ENCODE assay signal across 8 mouse cellular contexts in the genomic region with DNA sequence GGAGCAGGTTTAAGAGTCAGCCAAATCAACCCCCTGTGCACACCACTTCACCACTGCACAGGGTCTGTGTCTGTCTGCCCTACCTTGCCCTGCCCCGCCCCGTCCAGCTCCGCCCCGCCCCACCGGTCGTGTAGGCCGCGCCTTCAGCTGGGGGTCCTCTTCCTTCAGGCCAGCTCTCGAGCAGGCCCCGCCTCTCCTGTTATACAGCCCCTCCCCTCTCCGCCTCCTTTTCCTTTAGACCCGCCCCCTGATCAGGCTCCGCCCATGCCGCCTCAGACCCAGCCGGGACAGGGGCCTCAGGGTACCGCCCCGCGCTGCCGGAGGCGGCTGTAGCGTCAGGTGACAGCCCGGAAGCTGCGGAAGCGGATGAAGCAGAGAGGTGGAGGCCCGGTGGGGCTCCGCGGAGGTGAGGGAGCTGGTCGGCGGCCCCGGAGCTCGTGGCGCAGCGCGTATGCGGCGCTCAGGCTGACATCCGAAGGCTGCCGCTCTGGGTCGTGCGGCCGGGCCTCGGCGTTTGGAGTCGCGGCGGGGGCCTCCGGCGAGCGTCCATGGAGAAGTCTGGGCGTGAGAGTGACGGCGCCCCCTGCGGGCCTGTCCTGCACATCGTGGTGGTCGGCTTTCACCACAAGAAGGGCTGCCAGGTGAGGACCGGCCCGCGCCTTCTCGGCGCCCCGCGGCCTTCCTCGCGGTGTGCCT. TPM values are rescaled to one million over a fixed set of nuclear protein-coding genes. Genes with fewer than 3 reads are reported as not detected.
A peak's percentile ranks its signal among the peaks of the same experiment; 100 is the strongest.
DNase-seq lines count a peak whose midpoint lies in the region; ATAC-seq and TF ChIP-seq lines count a peak whose summit lies in the region.

A gene (plus strand): TSS at position 326 of the 696 bp plus-strand sequence.

- H3K4me3 ChIP-seq in hindbrain, embryonic 13.5 days, result peak within 1 kb of the TSS; percentile 71

- no peaks in the 10 kb centered on the region for H3K36me3 ChIP-seq in hindbrain, embryonic 13.5 days

- peaks cover 15% of the 10 kb centered on the region for H3K4me1 ChIP-seq in hindbrain, embryonic 13.5 days (replicated peaks)

- in situ Hi-C loops in Patski (cut with MboI; ENCODE audit: low pct_unique_long_range_greater_than_20kb), result no loop called here

- H3K9me3 ChIP-seq in hindbrain, embryonic 13.5 days, result no peaks in the 10 kb centered on the region

- peak within 1 kb of the TSS; percentile 97 for H3K27ac ChIP-seq in hindbrain, embryonic 13.5 days

- H3K9ac ChIP-seq in hindbrain, embryonic 13.5 days, result peak within 1 kb of the TSS; percentile 87

- CTCF ChIA-PET in Patski (lab: Charles Lee), result interaction anchor here (0.7 to 3.6 kb wide), 5 partner anchors 14 to 27 kb away, joined by 3 to 16 read pairs (median 5); no protein-coding TSS in a partner anchor

- peaks cover 10% of the 10 kb centered on the region for H3K27me3 ChIP-seq in Patski
- no peaks in the 10 kb centered on the region for H3K27me3 ChIP-seq in hindbrain, embryonic 13.5 days

- WGBS in hindbrain, embryonic 13.5 days, result under 1% methylated on average over 64 of the region's 64 CpGs

- ATAC-seq in Patski, result peak; percentile 96
- peak; percentile 97 for ATAC-seq in hindbrain, embryonic 13.5 days (ENCODE audit: low FRiP score)

- POLR2A ChIA-PET in Patski (lab: Charles Lee), result interaction anchor here (1.1 to 1.4 kb wide), 2 partner anchors 10 to 82 kb away, joined by 3 to 4 read pairs; a partner anchor contains a TSS

- peak within 1 kb of the TSS; percentile 73 for H3K4me2 ChIP-seq in hindbrain, embryonic 13.5 days

- peak; percentile 100 for TF ChIP-seq CTCF in Patski (IDR thresholded peaks at IDR 0.05)

- DNase-seq in Patski (ENCODE audit: low read depth, low spot score), result peak; percentile 81
- peak; percentile 98 for DNase-seq in cerebellum, postnatal 14 days
- DNase-seq in frontal cortex, postnatal 14 days (ENCODE audit: low spot score in 2 of 2), result peak; percentile 93 to 96
- peak; percentile 84 to 96 for DNase-seq in layer of hippocampus, postnatal 25 days (ENCODE audit: extremely low spot score in 1 of 2, low spot score in 1 of 2)
- DNase-seq in lung, postnatal 25 days (ENCODE audit: low spot score), result peak; percentile 99
- DNase-seq in retina, embryonic 14.5 days (ENCODE audit: low spot score), result peak; percentile 98
- peak; percentile 100 for DNase-seq in thymus, postnatal 4 days

RNA-seq across cellular contexts. Expression of the gene that starts here (rescaled TPM):
- polyA plus RNA-seq in Patski (2021), result 21.1 TPM
- polyA plus RNA-seq in hindbrain, embryonic 13.5 days (2015; fragmentation: Nextera tagmentation; extraction: Ambion mirVana), result 33.2 and 33.8 TPM in 2 replicates
- 10 to 100 TPM; 40.4 to 42.1 TPM for total RNA-seq in layer of hippocampus, postnatal 25 days (2021)

Comparison
In these comparisons a context has a peak if more than half of its experiments do, and no peak if none do; other contexts are left out.
1. Peak in every context shown above with its lines: DNase-seq, ATAC-seq, H3K4me3 ChIP-seq and H3K27ac ChIP-seq.